ENCODE assay signal across 9 mouse cellular contexts in the genomic region with DNA sequence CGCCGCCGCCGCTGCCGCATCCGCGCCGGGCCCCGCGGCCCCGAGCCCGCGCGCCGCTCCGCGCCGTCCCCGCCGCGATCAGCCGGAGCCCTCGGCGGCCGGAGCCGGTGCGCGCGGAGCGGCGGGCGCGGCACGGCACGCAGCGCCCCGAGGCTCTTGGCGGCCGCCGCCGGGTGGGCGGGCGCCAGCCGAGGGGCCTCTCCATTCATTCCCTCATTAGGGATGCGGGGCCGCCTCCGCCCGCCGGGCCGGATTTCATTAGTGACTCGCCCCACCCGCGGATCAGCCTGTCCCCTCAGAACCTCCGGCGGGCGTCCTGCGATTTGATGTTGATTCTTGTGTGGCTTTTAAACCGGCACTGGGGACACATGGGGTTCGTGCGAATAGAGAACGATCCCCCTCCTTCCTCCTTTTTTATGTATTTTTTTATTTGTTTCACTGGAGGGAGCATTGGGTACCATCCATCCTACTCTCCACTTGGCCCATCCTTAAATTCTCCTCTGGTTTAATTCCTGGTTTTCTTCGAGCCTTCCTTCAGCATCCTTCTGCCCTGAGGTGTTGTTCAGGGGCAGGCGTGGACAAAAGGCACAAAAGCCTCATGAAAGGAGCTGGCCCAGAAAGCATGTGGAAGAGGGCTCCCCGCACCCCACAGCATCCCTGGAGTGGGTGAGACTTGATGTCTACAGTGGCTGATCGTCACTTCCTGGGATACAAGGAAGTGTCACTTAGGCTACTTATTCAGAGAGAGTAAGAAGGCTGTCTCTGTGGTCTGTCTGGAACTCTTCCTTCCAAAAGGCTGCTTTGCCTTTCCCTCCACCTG. TPM values are rescaled to one million over a fixed set of nuclear protein-coding genes. Genes with fewer than 3 reads are reported as not detected.
A peak's percentile ranks its signal among the peaks of the same experiment; 100 is the strongest.
DNase-seq lines count a peak whose midpoint lies in the region; ATAC-seq lines count a peak whose summit lies in the region.
"Had no signal": no experiment of that assay in that cellular context is flagged by ENCODE, and none has a peak within 500 bp of the region (broad histone marks: within the 10 kb centered on the region; RNA-seq: fewer than 3 reads in every experiment).

No protein-coding gene starts in this region.

- H3K4me1 ChIP-seq in embryonic facial prominence, embryonic 14.5 days (ENCODE audit: control insufficient read depth, insufficient read depth, low read length) = 0 out of 2 replicates have a peak, but pooled peaks cover 8% of the 10 kb centered on the region
- H3K4me1 ChIP-seq in heart, embryonic 15.5 days (replicated peaks) = peaks cover 24% of the 10 kb centered on the region
- H3K4me1 ChIP-seq in lung, embryonic 15.5 days = peaks cover 10% of the 10 kb centered on the region

- WGBS in embryonic facial prominence, embryonic 14.5 days = 1% methylated on average over 16 of the region's 65 CpGs
- WGBS in heart, embryonic 15.5 days = 2% methylated on average over 26 of the region's 65 CpGs
- WGBS in lung, embryonic 15.5 days = under 1% methylated on average over 44 of the region's 65 CpGs

- DNase-seq in urinary bladder, adult 2 months (ENCODE audit: low spot score) = peak; percentile 29
- no peak for DNase-seq in urinary bladder, postnatal 10 days (ENCODE audit: low spot score)
- peak; percentile 77 for DNase-seq in embryonic facial prominence, embryonic 14.5 days (ENCODE audit: low spot score)
- peak; percentile 44 to 66 for DNase-seq in layer of hippocampus, adult 8-10 months (ENCODE audit: low spot score in 2 of 2)
- DNase-seq in right cerebral cortex, adult 18-20 months = peak; percentile 79
- DNase-seq in B cell, adult 2 months = no peak

- peak overlapping the region; percentile 86 for H3K4me3 ChIP-seq in embryonic facial prominence, embryonic 14.5 days (ENCODE audit: low read depth, low read length)
- H3K4me3 ChIP-seq in heart, embryonic 15.5 days = peak overlapping the region; percentile 77
- H3K4me3 ChIP-seq in lung, embryonic 15.5 days = peak overlapping the region; percentile 61

- no peaks in the 10 kb centered on the region for H3K36me3 ChIP-seq in embryonic facial prominence, embryonic 14.5 days (ENCODE audit: control insufficient read depth, insufficient read depth, low read length)
- H3K36me3 ChIP-seq in heart, embryonic 15.5 days = no peaks in the 10 kb centered on the region
- no peaks in the 10 kb centered on the region for H3K36me3 ChIP-seq in lung, embryonic 15.5 days

- peak overlapping the region; percentile 92 for H3K9ac ChIP-seq in embryonic facial prominence, embryonic 14.5 days (ENCODE audit: low read depth, low read length)
- peak overlapping the region; percentile 76 for H3K9ac ChIP-seq in heart, embryonic 15.5 days
- H3K9ac ChIP-seq in lung, embryonic 15.5 days = peak overlapping the region; percentile 77

- peak; percentile 67 for ATAC-seq in embryonic facial prominence, embryonic 14.5 days (ENCODE audit: low read depth)
- ATAC-seq in heart, embryonic 15.5 days (replicated peaks; ENCODE audit: insufficient number of reproducible peaks, insufficient read depth, low FRiP score, low read depth) = 0 out of 2 replicates have a peak, but pooled peaks have one; percentile 60
- peak; percentile 65; the same call in 1 of the 2 replicates for ATAC-seq in lung, embryonic 15.5 days (ENCODE audit: borderline replicate concordance, extremely low read depth, low FRiP score, low TSS enrichment)

- H3K9me3 ChIP-seq in embryonic facial prominence, embryonic 14.5 days (ENCODE audit: control insufficient read depth, low read length) = no peaks in the 10 kb centered on the region
- no peaks in the 10 kb centered on the region for H3K9me3 ChIP-seq in heart, embryonic 15.5 days (replicated peaks)
- H3K9me3 ChIP-seq in lung, embryonic 15.5 days = no peaks in the 10 kb centered on the region

- no peaks in the 10 kb centered on the region for H3K27me3 ChIP-seq in embryonic facial prominence, embryonic 14.5 days (replicated peaks; ENCODE audit: control insufficient read depth, insufficient read depth, low read length)
- H3K27me3 ChIP-seq in heart, embryonic 15.5 days = peaks cover 9% of the 10 kb centered on the region; the same call in 1 of the 2 replicates
- peaks cover 5% of the 10 kb centered on the region for H3K27me3 ChIP-seq in lung, embryonic 15.5 days

- H3K27ac ChIP-seq in embryonic facial prominence, embryonic 14.5 days (replicated peaks; ENCODE audit: low read depth, low read length) = peak overlapping the region; percentile 77
- H3K27ac ChIP-seq in heart, embryonic 15.5 days = peak overlapping the region; percentile 31; the same call in 1 of the 2 replicates
- H3K27ac ChIP-seq in lung, embryonic 15.5 days = no peak overlapping the region

- peak overlapping the region; percentile 75 for H3K4me2 ChIP-seq in embryonic facial prominence, embryonic 14.5 days (ENCODE audit: low read depth, low read length)
- peak overlapping the region; percentile 83 for H3K4me2 ChIP-seq in heart, embryonic 15.5 days
- H3K4me2 ChIP-seq in lung, embryonic 15.5 days = peak overlapping the region; percentile 81

RNA-seq across cellular contexts. Expression of a gene that starts 0.6 kb away (rescaled TPM):
- 5.0 and 7.7 TPM in 2 replicates for polyA plus RNA-seq in urinary bladder, adult 2 months (2012; rRNA removed)
- polyA plus RNA-seq in embryonic facial prominence, embryonic 14.5 days (2014; fragmentation: Nextera tagmentation; extraction: Ambion mirVana) = 4.0 and 4.1 TPM in 2 replicates
- 1.9 and 2.1 TPM in 2 replicates for polyA plus RNA-seq in heart, embryonic 15.5 days (2015; fragmentation: Nextera tagmentation; extraction: Ambion mirVana)
- 10 to 100 TPM; 43.3 to 56.9 (median 47.9) TPM for total RNA-seq in layer of hippocampus, adult 8-10 months (2022)
- polyA plus RNA-seq in lung, embryonic 15.5 days (2015; fragmentation: Nextera tagmentation; extraction: Ambion mirVana) = 2.2 and 2.7 TPM in 2 replicates
- total RNA-seq: MEL had no signal

Comparison
In these comparisons a context has a peak if more than half of its experiments do, and no peak if none do; other contexts are left out.
1. DNase-seq: peak in urinary bladder, adult 2 months (single experiment), embryonic facial prominence, embryonic 14.5 days (single experiment), layer of hippocampus, adult 8-10 months (2 of 2) and right cerebral cortex, adult 18-20 months (single experiment); none in urinary bladder, postnatal 10 days (single experiment) and B cell, adult 2 months (0 of 2).
2. Peak in every context shown above with its lines, with median percentiles within 50 percentile points of each other: ATAC-seq, H3K4me2 ChIP-seq, H3K4me3 ChIP-seq and H3K9ac ChIP-seq.